Mouse (Mus musculus) liver, embryonic 11.5 days (tissue): ENCODE data around the gene Adra2c. TPM values are rescaled to one million over a fixed set of nuclear protein-coding genes. Genes with fewer than 3 reads are reported as not detected.
A peak's percentile ranks its signal among the peaks of the same experiment; 100 is the strongest.

Experiments used
- ATAC-seq: fragments of 200-750 bp; cut with Nextera tagmentation; replicated peaks from 2 replicates; pipeline ENCODE4 v1.8.0; 2017; ENCODE audit warnings: moderate number of reproducible peaks, mild to moderate bottlenecking, moderate TSS enrichment, moderate library complexity; ENCODE audit not compliant: low FRiP score
- DNase-seq: peaks from one replicate; pipeline ENCODE4 v3.0.0-alpha.2; 2017; ENCODE audit warnings: low spot score
- H3K27ac ChIP-seq: fragments of 300-500 bp; sonication (generic); 2 replicates; pipeline ENCODE4 v1.5.1; 2014; ENCODE audit warnings: mild to moderate bottlenecking, low read depth, low read length, control low read depth
- H3K27me3 ChIP-seq: fragments of 300-500 bp; sonication (generic); replicated peaks from 2 replicates; pipeline ENCODE4 v1.6.1; 2014; ENCODE audit warnings: low read length, mixed read lengths; ENCODE audit not compliant: control insufficient read depth, insufficient read depth
- H3K36me3 ChIP-seq: fragments of 300-500 bp; sonication (generic); 2 replicates; pipeline ENCODE4 v1.6.1; 2014; ENCODE audit warnings: mild to moderate bottlenecking, low read length, moderate library complexity, mixed read lengths; ENCODE audit not compliant: control insufficient read depth, insufficient read depth
- H3K4me1 ChIP-seq: fragments of 300-500 bp; sonication (generic); replicated peaks from 2 replicates; pipeline ENCODE4 v1.6.1; 2014; ENCODE audit warnings: low read length, mixed read lengths; ENCODE audit not compliant: control insufficient read depth, insufficient read depth
- H3K4me2 ChIP-seq: fragments of 300-500 bp; sonication (generic); 2 replicates; pipeline ENCODE4 v1.6.1; 2014; ENCODE audit warnings: mild to moderate bottlenecking, control low read depth, moderate library complexity
- H3K4me3 ChIP-seq: fragments of 300-500 bp; sonication (generic); 2 replicates; pipeline ENCODE4 v1.5.1; 2014; ENCODE audit warnings: low read depth, low read length, control low read depth
- H3K9ac ChIP-seq: fragments of 300-500 bp; sonication (generic); 2 replicates; pipeline ENCODE4 v1.6.1; 2014; ENCODE audit warnings: low read depth, low read length, control low read depth
- H3K9me3 ChIP-seq: fragments of 300-500 bp; sonication (generic); 2 replicates; pipeline ENCODE4 v1.6.1; 2016; ENCODE audit warnings: low read length, inconsistent platforms, mixed read lengths; ENCODE audit not compliant: control insufficient read depth
- WGBS: fragments of 180-500 bp; shearing (Covaris S2); extraction: QIAGEN DNeasy Blood & Tissue Kit; methylation state at CpG from one replicate; pipeline ENCODE4 v1.1.7; 2014; 5-methylcytosine and 5-hydroxymethylcytosine counted together
- polyA plus RNA-seq: library from polyadenylated mRNA; unstranded; fragments of >200 nt; fragmentation: Nextera tagmentation; extraction: Ambion mirVana; gene quantifications from 2 replicates; pipeline ENCODE4 v1.2.1, GENCODE M21; 2014

Gene Adra2c
- polyA plus RNA-seq, 1 experiment from 2014 or later: not detected

- H3K9ac ChIP-seq: no peak overlapping the region
- no peak overlapping the region for H3K4me2 ChIP-seq
- H3K4me3 ChIP-seq: no peak overlapping the region
- WGBS: 16% methylated on average over 3 of the region's 3 CpGs
- ATAC-seq: no peak
- H3K9me3 ChIP-seq: no peaks in the 10 kb centered on the region
- no peak for DNase-seq
- H3K36me3 ChIP-seq: no peaks in the 10 kb centered on the region
- no peaks in the 10 kb centered on the region for H3K4me1 ChIP-seq
- no peaks in the 10 kb centered on the region for H3K27me3 ChIP-seq
- H3K27ac ChIP-seq: no peak overlapping the region
Measured at GRCm38 (mm10) chr5:35299621-35300020, 21.5 kb downstream of the Adra2c start.

GRCm38 (mm10) chr5:35304191-35304590 is 26.1 kb downstream of the Adra2c start:
- Histone ChIP-seq H3K27me3 (no peaks in the 10 kb centered on the region), H3K36me3 (no peaks in the 10 kb centered on the region), H3K27ac (no peak overlapping the region), H3K9me3 (no peaks in the 10 kb centered on the region), H3K9ac (no peak overlapping the region), H3K4me2 (no peak overlapping the region), H3K4me1 (no peaks in the 10 kb centered on the region), H3K4me3 (no peak overlapping the region)
- WGBS: 81% methylated on average over 3 of the region's 3 CpGs
- DNase-seq: no peak
- no peak for ATAC-seq

- DNase-seq (no peak), ATAC-seq (no peak)
- Histone ChIP-seq H3K4me1 (no peaks in the 10 kb centered on the region), H3K27ac (no peak overlapping the region), H3K9ac (no peak overlapping the region), H3K36me3 (no peaks in the 10 kb centered on the region), H3K27me3 (no peaks in the 10 kb centered on the region), H3K4me3 (no peak overlapping the region), H3K9me3 (no peaks in the 10 kb centered on the region), H3K4me2 (no peak overlapping the region)
- WGBS: 78% methylated on average over 10 of the region's 10 CpGs
Measured at GRCm38 (mm10) chr5:35305332-35305731, 27.2 kb downstream of the Adra2c start.

GRCm38 (mm10) chr5:35306692-35307091 is 28.6 kb downstream of the Adra2c start:
- ATAC-seq: no peak
- Histone ChIP-seq H3K27me3 (no peaks in the 10 kb centered on the region), H3K4me3 (no peak overlapping the region), H3K36me3 (no peaks in the 10 kb centered on the region), H3K27ac (no peak overlapping the region), H3K4me1 (no peaks in the 10 kb centered on the region), H3K9ac (no peak overlapping the region), H3K9me3 (no peaks in the 10 kb centered on the region), H3K4me2 (no peak overlapping the region)
- WGBS: 88% methylated on average over 1 of the region's 1 CpGs
- DNase-seq: no peak

- Histone ChIP-seq H3K36me3 (no peaks in the 10 kb centered on the region), H3K27ac (no peak overlapping the region), H3K4me2 (no peak overlapping the region), H3K27me3 (peaks cover 26% of the 10 kb centered on the region), H3K9me3 (no peaks in the 10 kb centered on the region), H3K4me1 (no peaks in the 10 kb centered on the region), H3K9ac (no peak overlapping the region), H3K4me3 (no peak overlapping the region)
- DNase-seq (no peak), ATAC-seq (no peak)
- WGBS: 54% methylated on average over 7 of the region's 7 CpGs
Measured at GRCm38 (mm10) chr5:35309853-35310252, 31.7 kb downstream of the Adra2c start.

- Histone ChIP-seq H3K4me2 (no peak overlapping the region), H3K9ac (no peak overlapping the region), H3K27me3 (peaks cover 33% of the 10 kb centered on the region), H3K4me1 (no peaks in the 10 kb centered on the region), H3K4me3 (no peak overlapping the region), H3K27ac (no peak overlapping the region), H3K36me3 (no peaks in the 10 kb centered on the region), H3K9me3 (no peaks in the 10 kb centered on the region)
- DNase-seq: no peak
- WGBS: 70% methylated on average over 5 of the region's 5 CpGs
- no peak for ATAC-seq
Measured at GRCm38 (mm10) chr5:35311738-35312250, 33.7 kb downstream of the Adra2c start.

- H3K4me3 ChIP-seq: 0 out of 2 replicates have a peak overlapping the region, but pooled peaks have one; percentile 19
- H3K4me2 ChIP-seq: peak overlapping the region; percentile 32; the same call in 1 of the 2 replicates
- no peaks in the 10 kb centered on the region for H3K36me3 ChIP-seq
- DNase-seq (peak; percentile 34), ATAC-seq (no peak)
- no peak overlapping the region for H3K27ac ChIP-seq
- WGBS: 2% methylated on average over 21 of the region's 21 CpGs
- H3K9me3 ChIP-seq: no peaks in the 10 kb centered on the region
- H3K27me3 ChIP-seq: peaks cover 33% of the 10 kb centered on the region
- H3K9ac ChIP-seq: no peak overlapping the region
- H3K4me1 ChIP-seq: no peaks in the 10 kb centered on the region
Measured at GRCm38 (mm10) chr5:35313231-35313821, 35.2 kb downstream of the Adra2c start.

- H3K4me2 ChIP-seq: peak overlapping the region; percentile 32; the same call in 1 of the 2 replicates
- H3K27ac ChIP-seq: no peak overlapping the region
- H3K4me1 ChIP-seq: no peaks in the 10 kb centered on the region
- H3K27me3 ChIP-seq: peaks cover 33% of the 10 kb centered on the region
- no peak overlapping the region for H3K9ac ChIP-seq
- no peaks in the 10 kb centered on the region for H3K36me3 ChIP-seq
- ATAC-seq: no peak
- DNase-seq: no peak
- H3K9me3 ChIP-seq: no peaks in the 10 kb centered on the region
- H3K4me3 ChIP-seq: no peak overlapping the region
- WGBS: 20% methylated on average over 18 of the region's 18 CpGs
Measured at GRCm38 (mm10) chr5:35313826-35314586, 35.9 kb downstream of the Adra2c start.

GRCm38 (mm10) chr5:35314629-35315028 is 36.5 kb downstream of the Adra2c start:
- no peak overlapping the region for H3K4me3 ChIP-seq
- no peak overlapping the region for H3K4me2 ChIP-seq
- DNase-seq (no peak), ATAC-seq (no peak)
- peaks cover 33% of the 10 kb centered on the region for H3K27me3 ChIP-seq
- no peaks in the 10 kb centered on the region for H3K36me3 ChIP-seq
- no peaks in the 10 kb centered on the region for H3K9me3 ChIP-seq
- H3K4me1 ChIP-seq: no peaks in the 10 kb centered on the region
- WGBS: 29% methylated on average over 3 of the region's 3 CpGs
- H3K9ac ChIP-seq: no peak overlapping the region
- no peak overlapping the region for H3K27ac ChIP-seq
